Mouse (Mus musculus): ENCODE results near the gene Baz2b.

DNA sequence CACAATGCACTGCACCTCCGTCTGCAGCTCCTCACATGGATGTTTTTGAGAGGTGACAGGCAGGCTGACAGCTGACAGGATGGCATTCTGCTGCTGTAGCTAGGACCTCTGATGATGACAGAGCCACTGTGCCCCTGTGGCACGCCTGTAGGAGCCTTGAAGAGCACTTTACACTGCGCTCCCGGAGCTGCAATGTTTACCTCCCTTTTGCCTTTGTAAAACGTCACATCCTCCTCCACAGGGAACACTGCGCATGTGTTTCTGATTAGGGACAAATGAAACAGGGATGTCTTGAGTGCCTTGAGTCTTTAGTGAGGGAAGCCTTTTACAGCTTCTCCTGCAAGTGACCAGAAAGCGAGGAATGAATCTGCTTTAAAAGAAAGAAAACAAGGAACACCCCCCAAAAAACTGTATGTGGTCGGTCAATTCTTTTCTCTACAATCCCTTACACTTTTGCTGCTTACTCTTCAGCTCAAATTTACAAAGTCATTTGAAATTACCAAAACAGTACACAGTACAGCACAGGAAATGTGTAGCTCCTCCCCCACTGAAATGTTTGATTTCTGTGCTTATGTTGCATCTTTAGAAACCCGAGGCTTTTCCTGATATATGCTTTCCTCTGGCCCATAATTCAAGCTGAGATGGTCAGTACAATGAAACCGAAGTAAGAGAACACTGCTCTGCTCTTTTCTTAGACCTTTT lies 217.0 kb downstream of the Baz2b start:
- TF ChIP-seq CTCF (IDR thresholded peaks at IDR 0.05; ENCODE audit: low read depth): no peak
- TF ChIP-seq EP300 (IDR thresholded peaks at IDR 0.05; ENCODE audit: low read depth): no peak

Data from liver, postnatal 0 days (tissue).